Mouse (Mus musculus): ENCODE measurements around the gene Rnf149. TPM values are rescaled to one million over a fixed set of nuclear protein-coding genes. Genes with fewer than 3 reads are reported as not detected.

Gene Rnf149
- total and polyA plus RNA-seq, 3 experiments: 12.6 to 32.3 (median 21.5) TPM

DNA sequence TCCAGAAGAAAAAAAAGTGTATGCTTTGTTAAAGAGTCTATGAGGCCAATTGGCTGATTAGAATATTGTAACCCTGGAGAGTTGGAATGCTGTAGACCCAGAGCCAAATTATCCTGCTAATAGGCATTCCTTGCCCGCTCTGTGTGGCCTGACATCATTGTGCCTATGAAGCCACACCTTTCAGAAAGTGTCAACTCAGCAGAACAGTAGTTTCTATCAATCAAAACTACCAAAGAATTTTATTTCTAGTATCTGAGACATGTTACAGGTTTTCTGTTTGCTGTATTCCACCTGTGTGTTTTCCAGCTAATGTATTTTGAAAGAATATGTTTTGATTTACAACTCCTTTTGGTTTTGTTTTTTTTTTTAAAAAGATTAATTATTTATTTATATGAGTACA is 65.0 kb downstream of the Rnf149 start:
- dilution Hi-C loops (cut with MboI; ENCODE audit: extremely low pct_ligation_motif_present, extremely low pct_unique_long_range_greater_than_20kb, low sequenced_read_pairs): no loop called here
- in situ Hi-C loops (cut with MboI; ENCODE audit: low pct_ligation_motif_present, low pct_unique_long_range_greater_than_20kb, low sequenced_read_pairs): no loop called here
- no peaks in the 10 kb centered on the region for H3K27me3 ChIP-seq (replicated peaks)

DNA sequence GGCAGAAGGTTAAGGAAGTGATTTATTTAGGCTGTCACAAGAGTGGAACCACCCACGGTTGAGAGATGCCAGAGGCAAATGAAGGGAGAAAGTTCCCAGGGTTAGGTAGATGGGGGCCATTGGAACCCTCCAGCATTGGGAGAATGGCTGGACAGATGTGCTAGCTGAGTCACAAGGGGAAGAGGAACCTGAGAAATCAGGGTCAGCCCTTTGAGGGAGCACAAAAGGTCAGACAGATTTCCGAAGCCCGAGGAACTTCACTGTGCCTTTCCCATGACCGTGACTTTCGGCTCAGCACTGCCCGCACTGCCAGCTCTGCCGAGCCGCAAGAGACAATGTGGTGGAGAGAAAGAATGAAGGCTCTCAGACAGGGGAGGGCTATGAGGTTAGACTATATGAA is 65.4 kb downstream of the Rnf149 start:
- H3K27me3 ChIP-seq (replicated peaks): no peaks in the 10 kb centered on the region
- H3K4me2 ChIP-seq (ENCODE audit: insufficient read depth, low read depth, poor library complexity, severe bottlenecking): peak overlapping the region; percentile 40; the same call in 1 of the 2 replicates
- H3K9ac ChIP-seq (ENCODE audit: insufficient read depth, low read depth): no peak overlapping the region
- H3K36me3 ChIP-seq (replicated peaks in 1 of 2; ENCODE audit: control insufficient read depth in 1 of 2, insufficient read depth in 1 of 2, low read length in 1 of 2): no peaks in the 10 kb centered on the region
- no peak for DNase-seq (ENCODE audit: extremely low read depth)
- in situ Hi-C loops (cut with MboI; ENCODE audit: low pct_ligation_motif_present, low pct_unique_long_range_greater_than_20kb, low sequenced_read_pairs) (no loop called here), dilution Hi-C loops (cut with MboI; ENCODE audit: extremely low pct_ligation_motif_present, extremely low pct_unique_long_range_greater_than_20kb, low sequenced_read_pairs) (no loop called here)
- TF ChIP-seq UBTF (IDR thresholded peaks at IDR 0.05; ENCODE audit: low read depth, low read length) (no peak), KAT2A (IDR thresholded peaks at IDR 0.05; ENCODE audit: insufficient replicate concordance, low read length) (no peak), ZMIZ1 (IDR thresholded peaks at IDR 0.05; ENCODE audit: low read depth, low read length) (no peak), USF1 (IDR thresholded peaks at IDR 0.05; ENCODE audit: low read depth, low read length) (no peak), MAX (IDR thresholded peaks at IDR 0.05; ENCODE audit: low read length) (no peak), TCF12 (IDR thresholded peaks at IDR 0.05; ENCODE audit: low read depth, low read length) (no peak), ZC3H11A (IDR thresholded peaks at IDR 0.05; ENCODE audit: low read depth, low read length) (no peak), CHD1 (IDR thresholded peaks at IDR 0.05; ENCODE audit: low read depth, low read length) (no peak), MAZ (IDR thresholded peaks at IDR 0.05; ENCODE audit: low read depth, low read length) (no peak), PAX5 (IDR thresholded peaks at IDR 0.05; ENCODE audit: low read length) (no peak), MAFK (IDR thresholded peaks at IDR 0.05; ENCODE audit: insufficient replicate concordance, low read length) (no peak), CTCF (conservative IDR thresholded peaks at IDR 0.05 in 1 of 2, IDR thresholded peaks at IDR 0.05 in 1 of 2; ENCODE audit: low read depth in 2 of 2, low read length in 2 of 2) (no peak), IRF4 (IDR thresholded peaks at IDR 0.05; ENCODE audit: low read depth, low read length) (no peak)
- H3K4me3 ChIP-seq (replicated peaks in 1 of 3; ENCODE audit: low read depth in 2 of 3, low read length in 2 of 3, poor library complexity in 1 of 3): no peak overlapping the region
- H3K4me1 ChIP-seq (ENCODE audit: control insufficient read depth in 1 of 2, insufficient read depth in 2 of 2): peaks cover 7 to 8% of the 10 kb centered on the region in 2 experiments; a peak in 3 of 4 replicates
- H3K79me2 ChIP-seq (replicated peaks; ENCODE audit: control insufficient read depth, extremely low read depth, insufficient read depth, poor library complexity, severe bottlenecking): no peaks in the 10 kb centered on the region
- H3K27ac ChIP-seq (ENCODE audit: insufficient read depth, low read depth): no peak overlapping the region
- H3K9me3 ChIP-seq (replicated peaks; ENCODE audit: low read length): no peaks in the 10 kb centered on the region

More for the DNA sequence above, 65.0 kb downstream of the Rnf149 start:
- Histone ChIP-seq H3K9me3 (replicated peaks; ENCODE audit: low read length) (no peaks in the 10 kb centered on the region), H3K4me3 (replicated peaks in 1 of 3; ENCODE audit: low read depth in 2 of 3, low read length in 2 of 3, poor library complexity in 1 of 3) (no peak overlapping the region), H3K4me1 (ENCODE audit: control insufficient read depth in 1 of 2, insufficient read depth in 2 of 2) (peaks cover 7 to 8% of the 10 kb centered on the region in 2 experiments; a peak in 3 of 4 replicates), H3K36me3 (replicated peaks in 1 of 2; ENCODE audit: control insufficient read depth in 1 of 2, insufficient read depth in 1 of 2, low read length in 1 of 2) (no peaks in the 10 kb centered on the region), H3K9ac (ENCODE audit: insufficient read depth, low read depth) (no peak overlapping the region), H3K27ac (ENCODE audit: insufficient read depth, low read depth) (no peak overlapping the region), H3K4me2 (ENCODE audit: insufficient read depth, low read depth, poor library complexity, severe bottlenecking) (peak overlapping the region; percentile 40; the same call in 1 of the 2 replicates), H3K79me2 (replicated peaks; ENCODE audit: control insufficient read depth, extremely low read depth, insufficient read depth, poor library complexity, severe bottlenecking) (no peaks in the 10 kb centered on the region)
- DNase-seq (ENCODE audit: extremely low read depth): no peak
- TF ChIP-seq CHD2 (IDR thresholded peaks at IDR 0.05; ENCODE audit: low read length) (no peak), UBTF (IDR thresholded peaks at IDR 0.05; ENCODE audit: low read depth, low read length) (no peak), MAFK (IDR thresholded peaks at IDR 0.05; ENCODE audit: insufficient replicate concordance, low read length) (peak; percentile 91)

DNA sequence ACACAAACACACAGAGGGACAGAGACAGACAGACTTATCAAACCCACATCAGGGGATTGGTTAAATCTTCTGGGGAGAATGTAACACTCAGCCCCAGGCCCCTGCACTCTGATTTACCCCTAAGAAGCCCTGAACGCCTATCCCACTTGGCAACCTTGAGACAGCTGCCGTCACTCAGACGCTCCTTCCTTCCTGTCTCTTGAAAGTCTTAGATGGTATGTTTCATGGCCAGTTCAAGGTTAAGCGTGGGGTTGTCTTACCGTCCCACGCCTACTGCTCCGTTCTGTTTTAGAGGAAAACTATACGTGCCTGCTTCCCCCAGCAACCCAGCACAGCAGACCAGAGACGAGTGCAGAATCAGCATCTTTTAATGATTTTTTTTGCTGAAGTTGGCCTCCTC is 71.6 kb downstream of the Rnf149 start:
- no peak overlapping the region for H3K4me3 ChIP-seq (replicated peaks in 1 of 3; ENCODE audit: low read depth in 2 of 3, low read length in 2 of 3, poor library complexity in 1 of 3)
- H3K27ac ChIP-seq (ENCODE audit: insufficient read depth, low read depth): no peak overlapping the region
- in situ Hi-C loops (cut with MboI; ENCODE audit: low pct_ligation_motif_present, low pct_unique_long_range_greater_than_20kb, low sequenced_read_pairs) (no loop called here), dilution Hi-C loops (cut with MboI; ENCODE audit: extremely low pct_ligation_motif_present, extremely low pct_unique_long_range_greater_than_20kb, low sequenced_read_pairs) (no loop called here)
- H3K27me3 ChIP-seq (replicated peaks): peaks cover 2% of the 10 kb centered on the region
- no peaks in the 10 kb centered on the region for H3K9me3 ChIP-seq (replicated peaks; ENCODE audit: low read length)
- no peak for TF ChIP-seq USF2 (conservative IDR thresholded peaks at IDR 0.05; ENCODE audit: low read depth, low read length)
- TF ChIP-seq IRF4 (IDR thresholded peaks at IDR 0.05; ENCODE audit: low read depth, low read length): no peak
- no peak for TF ChIP-seq ZKSCAN1 (IDR thresholded peaks at IDR 0.05; ENCODE audit: borderline replicate concordance, low read depth, low read length)
- no peak for TF ChIP-seq UBTF (IDR thresholded peaks at IDR 0.05; ENCODE audit: low read depth, low read length)
- TF ChIP-seq E2F4 (IDR thresholded peaks at IDR 0.05; ENCODE audit: insufficient replicate concordance, low read depth, low read length): no peak
- no peak for TF ChIP-seq ZC3H11A (IDR thresholded peaks at IDR 0.05; ENCODE audit: low read depth, low read length)
- TF ChIP-seq USF1 (IDR thresholded peaks at IDR 0.05; ENCODE audit: low read depth, low read length): no peak
- no peak for TF ChIP-seq JUN (IDR thresholded peaks at IDR 0.05; ENCODE audit: insufficient read depth, low read depth, low read length)
- no peak overlapping the region for H3K9ac ChIP-seq (ENCODE audit: insufficient read depth, low read depth)
- H3K36me3 ChIP-seq (replicated peaks in 1 of 2; ENCODE audit: control insufficient read depth in 1 of 2, insufficient read depth in 1 of 2, low read length in 1 of 2): no peaks in the 10 kb centered on the region
- H3K79me2 ChIP-seq (replicated peaks; ENCODE audit: control insufficient read depth, extremely low read depth, insufficient read depth, poor library complexity, severe bottlenecking): no peaks in the 10 kb centered on the region
- H3K4me1 ChIP-seq (ENCODE audit: control insufficient read depth in 1 of 2, insufficient read depth in 2 of 2): peaks cover 4 to 5% of the 10 kb centered on the region in 2 experiments; a peak in 1 of 4 replicates
- no peak for DNase-seq (ENCODE audit: extremely low read depth)
- no peak overlapping the region for H3K4me2 ChIP-seq (ENCODE audit: insufficient read depth, low read depth, poor library complexity, severe bottlenecking)
